Mouse (Mus musculus) liver, adult 2 months (tissue): ENCODE results near the gene Leng1.

Experiments used
- CTCF ChIP-seq: fragments of 200-500 bp; IDR thresholded peaks from 2 replicates; pipeline ENCODE4 v1.5.1; 2011; ENCODE audit warnings: low read depth, low read length, control low read depth
- POLR2A ChIP-seq: fragments of 200-500 bp; IDR thresholded peaks from 2 replicates; pipeline ENCODE4 v1.6.1; 2011; ENCODE audit warnings: low read length, control low read depth; ENCODE audit not compliant: insufficient read depth; ENCODE audit errors: extremely low read depth

- no peak for TF ChIP-seq CTCF
- TF ChIP-seq POLR2A, result no peak
Observed at GRCm38 (mm10) chr7:3656966-3657365, 8.7 kb downstream of the Leng1 start.
